Mouse (Mus musculus) heart, postnatal 0 days (tissue): Measurements from ENCODE around the gene Hoxd3.

Experiments used
- CTCF ChIP-seq: IDR thresholded peaks from 2 replicates; pipeline ENCODE4 v1.5.1; 2016; ENCODE audit warnings: antibody characterized with exemption, control low read depth, low read depth
- EP300 ChIP-seq: IDR thresholded peaks from 2 replicates; pipeline ENCODE4 v1.6.1; 2016; ENCODE audit warnings: antibody characterized with exemption, low read depth

- TF ChIP-seq CTCF, result no peak
- TF ChIP-seq EP300, result no peak
Measured at GRCm38 (mm10) chr2:74740311-74741091, 28.8 kb downstream of the Hoxd3 start.
